9 mouse cellular contexts compared by ENCODE assay signal in genomic region chr11:115257775-115258510, GRCm38 (mm10). TPM values are rescaled to one million over a fixed set of nuclear protein-coding genes. Genes with fewer than 3 reads are reported as not detected.
DNase-seq lines count a peak whose midpoint lies in the region; ATAC-seq lines count a peak whose summit lies in the region.
"Had no signal": no experiment of that assay in that cellular context is flagged by ENCODE, and none has a peak within 500 bp of the region (broad histone marks: within the 10 kb centered on the region; RNA-seq: fewer than 3 reads in every experiment).

No protein-coding gene starts in this region.

- ATAC-seq in lung, embryonic 15.5 days (ENCODE audit: borderline replicate concordance, extremely low read depth, low FRiP score, low TSS enrichment): no peak
- no peak for ATAC-seq in forebrain, embryonic 15.5 days (replicated peaks)
- no peak for ATAC-seq in neural tube, embryonic 14.5 days (ENCODE audit: low read depth)
- ATAC-seq: Patski had no signal

- no peaks in the 10 kb centered on the region for H3K9me3 ChIP-seq in lung, embryonic 15.5 days
- no peaks in the 10 kb centered on the region for H3K9me3 ChIP-seq in forebrain, embryonic 15.5 days
- no peaks in the 10 kb centered on the region for H3K9me3 ChIP-seq in limb, embryonic 10.5 days (replicated peaks)
- no peaks in the 10 kb centered on the region for H3K9me3 ChIP-seq in neural tube, embryonic 14.5 days (ENCODE audit: control insufficient read depth, low read length)

- no peak for DNase-seq in lung, postnatal 14 days
- peak; percentile 70 for DNase-seq in limb, embryonic 10.5 days (ENCODE audit: low spot score)
- no peak for DNase-seq in adrenal gland, postnatal 36 days
- no peak for DNase-seq in spleen, adult 18-20 months
- no peak for DNase-seq in gastrocnemius, postnatal 10 days

- H3K27ac ChIP-seq in lung, embryonic 15.5 days: no peak overlapping the region
- H3K27ac ChIP-seq in forebrain, embryonic 15.5 days (replicated peaks): no peak overlapping the region
- H3K27ac ChIP-seq in limb, embryonic 10.5 days: no peak overlapping the region
- H3K27ac ChIP-seq in neural tube, embryonic 14.5 days (ENCODE audit: low read depth, low read length): no peak overlapping the region

- no peak overlapping the region for H3K9ac ChIP-seq in lung, embryonic 15.5 days
- H3K9ac ChIP-seq in forebrain, embryonic 15.5 days (replicated peaks): no peak overlapping the region
- H3K9ac ChIP-seq in neural tube, embryonic 14.5 days (replicated peaks; ENCODE audit: low read depth, low read length): no peak overlapping the region

- peak overlapping the region; percentile 33 for H3K4me2 ChIP-seq in lung, embryonic 15.5 days
- peak overlapping the region; percentile 31 for H3K4me2 ChIP-seq in forebrain, embryonic 15.5 days (replicated peaks)
- 0 out of 2 replicates have a peak overlapping the region, but pooled peaks have one; percentile 18 for H3K4me2 ChIP-seq in neural tube, embryonic 14.5 days (ENCODE audit: low read depth, low read length)

- H3K4me1 ChIP-seq in lung, embryonic 15.5 days: peaks cover 17% of the 10 kb centered on the region
- peaks cover 10% of the 10 kb centered on the region for H3K4me1 ChIP-seq in forebrain, embryonic 15.5 days
- H3K4me1 ChIP-seq in limb, embryonic 10.5 days: peaks cover 15% of the 10 kb centered on the region
- no peaks in the 10 kb centered on the region for H3K4me1 ChIP-seq in neural tube, embryonic 14.5 days (ENCODE audit: control insufficient read depth, insufficient read depth, low read length)

- no peak overlapping the region for H3K4me3 ChIP-seq in lung, embryonic 15.5 days
- peak overlapping the region; percentile 26 for H3K4me3 ChIP-seq in forebrain, embryonic 15.5 days
- H3K4me3 ChIP-seq in limb, embryonic 10.5 days: peak overlapping the region; percentile 31
- H3K4me3 ChIP-seq in neural tube, embryonic 14.5 days (ENCODE audit: low read depth, low read length): no peak overlapping the region

- H3K27me3 ChIP-seq in lung, embryonic 15.5 days: peaks cover 98% of the 10 kb centered on the region
- H3K27me3 ChIP-seq in forebrain, embryonic 15.5 days: peaks cover 46% of the 10 kb centered on the region
- H3K27me3 ChIP-seq in limb, embryonic 10.5 days (ENCODE audit: low read depth, poor library complexity, severe bottlenecking): peaks cover 100% of the 10 kb centered on the region
- H3K27me3 ChIP-seq in neural tube, embryonic 14.5 days (ENCODE audit: control insufficient read depth, insufficient read depth, low read length): peaks cover 30% of the 10 kb centered on the region

- WGBS in lung, embryonic 15.5 days: 16% methylated on average over 59 of the region's 59 CpGs
- WGBS in forebrain, embryonic 15.5 days: 16% methylated on average over 57 of the region's 59 CpGs
- WGBS in limb, embryonic 10.5 days: 17% methylated on average over 59 of the region's 59 CpGs
- 16% methylated on average over 58 of the region's 59 CpGs for WGBS in neural tube, embryonic 14.5 days

- H3K36me3 ChIP-seq in lung, embryonic 15.5 days: no peaks in the 10 kb centered on the region
- H3K36me3 ChIP-seq in forebrain, embryonic 15.5 days: no peaks in the 10 kb centered on the region
- no peaks in the 10 kb centered on the region for H3K36me3 ChIP-seq in limb, embryonic 10.5 days
- H3K36me3 ChIP-seq in neural tube, embryonic 14.5 days (ENCODE audit: control insufficient read depth, insufficient read depth, low read length): no peaks in the 10 kb centered on the region

RNA-seq across cellular contexts. Expression of gene Grin2c, which starts 9.1 kb away (rescaled TPM):
- polyA plus RNA-seq in lung, embryonic 15.5 days (2015; fragmentation: Nextera tagmentation; extraction: Ambion mirVana): 0.05 and 0.08 TPM in 2 replicates
- 0.22 and 0.23 TPM in 2 replicates for polyA plus RNA-seq in forebrain, embryonic 15.5 days (2015; fragmentation: Nextera tagmentation; extraction: Ambion mirVana)
- 0.11 and 0.34 TPM in 2 replicates for polyA plus RNA-seq in limb, embryonic 10.5 days (2016; fragmentation: Nextera tagmentation; extraction: Ambion mirVana)
- polyA plus RNA-seq in neural tube, embryonic 14.5 days (2014; fragmentation: Nextera tagmentation; extraction: Ambion mirVana): 0.24 and 0.45 TPM in 2 replicates
- 1 to 10 TPM; 1.7 to 4.6 TPM for total RNA-seq in adrenal gland, postnatal 36 days (2021)
- total RNA-seq in gastrocnemius, postnatal 10 days (2021): under 1 TPM; 0.05 to 0.16 TPM
- polyA plus RNA-seq: Patski had no signal

RNA-seq across cellular contexts. Expression of gene Fdxr, which starts 18.9 kb away (rescaled TPM):
- 14.6 and 15.8 TPM in 2 replicates for polyA plus RNA-seq in lung, embryonic 15.5 days (2015; fragmentation: Nextera tagmentation; extraction: Ambion mirVana)
- 23.9 and 24.0 TPM in 2 replicates for polyA plus RNA-seq in forebrain, embryonic 15.5 days (2015; fragmentation: Nextera tagmentation; extraction: Ambion mirVana)
- 18.2 and 19.3 TPM in 2 replicates for polyA plus RNA-seq in limb, embryonic 10.5 days (2016; fragmentation: Nextera tagmentation; extraction: Ambion mirVana)
- 12.5 and 14.6 TPM in 2 replicates for polyA plus RNA-seq in neural tube, embryonic 14.5 days (2014; fragmentation: Nextera tagmentation; extraction: Ambion mirVana)
- 1,000 to 10,000 TPM; 1,168 to 1,492 TPM for total RNA-seq in adrenal gland, postnatal 36 days (2021)
- total RNA-seq in gastrocnemius, postnatal 10 days (2021): 1 to 10 TPM; 5.0 to 5.7 TPM

RNA-seq across cellular contexts. Expression of gene Fads6, which starts 39.5 kb away (rescaled TPM):
- polyA plus RNA-seq in lung, embryonic 15.5 days (2015; fragmentation: Nextera tagmentation; extraction: Ambion mirVana): 0.30 and 0.32 TPM in 2 replicates
- polyA plus RNA-seq in forebrain, embryonic 15.5 days (2015; fragmentation: Nextera tagmentation; extraction: Ambion mirVana): 0.37 TPM in 2 replicates
- 0.06 and 0.13 TPM in 2 replicates for polyA plus RNA-seq in limb, embryonic 10.5 days (2016; fragmentation: Nextera tagmentation; extraction: Ambion mirVana)
- polyA plus RNA-seq in neural tube, embryonic 14.5 days (2014; fragmentation: Nextera tagmentation; extraction: Ambion mirVana): 1.4 and 1.9 TPM in 2 replicates
- 10 to 100 TPM; 47.5 to 75.9 TPM for total RNA-seq in adrenal gland, postnatal 36 days (2021)
- total RNA-seq in gastrocnemius, postnatal 10 days (2021): 1 to 10 TPM in 1 of 2 experiments, under 1 TPM in 1; 0.86 to 1.1 TPM

RNA-seq across cellular contexts. Expression of gene Otop2, which starts 49.0 kb away (rescaled TPM):
- polyA plus RNA-seq in lung, embryonic 15.5 days (2015; fragmentation: Nextera tagmentation; extraction: Ambion mirVana): not detected in 2 replicates
- polyA plus RNA-seq in forebrain, embryonic 15.5 days (2015; fragmentation: Nextera tagmentation; extraction: Ambion mirVana): 0.08 TPM in 1 of 2 replicates, not detected in the other
- not detected in 2 replicates for polyA plus RNA-seq in limb, embryonic 10.5 days (2016; fragmentation: Nextera tagmentation; extraction: Ambion mirVana)
- 0.12 TPM in 1 of 2 replicates, not detected in the other for polyA plus RNA-seq in neural tube, embryonic 14.5 days (2014; fragmentation: Nextera tagmentation; extraction: Ambion mirVana)
- total RNA-seq in adrenal gland, postnatal 36 days (2021): not detected
- not detected for total RNA-seq in gastrocnemius, postnatal 10 days (2021)
- polyA plus RNA-seq: Patski had no signal

Comparison
In these comparisons a context has a peak if more than half of its experiments do, and no peak if none do; other contexts are left out.
1. H3K4me3 ChIP-seq: peak in forebrain, embryonic 15.5 days (single experiment) and limb, embryonic 10.5 days (single experiment); none in lung, embryonic 15.5 days (single experiment) and neural tube, embryonic 14.5 days (single experiment).
2. Peak in every context shown above with its lines, with median percentiles within 50 percentile points of each other: H3K4me2 ChIP-seq.